Mouse (Mus musculus) embryonic facial prominence, embryonic 11.5 days (tissue): ENCODE measurements at regions not wholly inside any gene's neighbourhood (a gene's known extent, or its start where the extent isn't known, plus 50 kb on each side); places are given as distances from the start of the nearest gene placed in this dataset.

Experiments used
- ATAC-seq: fragments of 200-750 bp; cut with Nextera tagmentation; replicated peaks from 2 replicates; pipeline ENCODE4 v1.8.0; 2017; ENCODE audit warnings: low read depth; ENCODE audit not compliant: insufficient number of reproducible peaks, low FRiP score, low TSS enrichment
- DNase-seq: peaks from one replicate; pipeline ENCODE4 v3.0.0-alpha.2; 2015; ENCODE audit warnings: low spot score
- H3K27ac ChIP-seq: fragments of 300-500 bp; sonication (generic); replicated peaks from 2 replicates; pipeline ENCODE4 v1.5.1; 2014; ENCODE audit warnings: mild to moderate bottlenecking, low read depth, low read length, control low read depth
- H3K27me3 ChIP-seq: fragments of 300-500 bp; sonication (generic); 2 replicates; pipeline ENCODE4 v1.6.1; 2014; ENCODE audit warnings: mild to moderate bottlenecking, low read length, moderate library complexity, mixed read lengths; ENCODE audit not compliant: control insufficient read depth, insufficient read depth
- H3K36me3 ChIP-seq: fragments of 300-500 bp; sonication (generic); replicated peaks from 2 replicates; pipeline ENCODE4 v1.6.1; 2014; ENCODE audit warnings: low read depth, mild to moderate bottlenecking, low read length, moderate library complexity, mixed read lengths; ENCODE audit not compliant: control insufficient read depth, insufficient read depth
- H3K4me1 ChIP-seq: fragments of 300-500 bp; sonication (generic); 2 replicates; pipeline ENCODE4 v1.6.1; 2014; ENCODE audit warnings: low read length, mixed read lengths; ENCODE audit not compliant: control insufficient read depth, insufficient read depth
- H3K4me2 ChIP-seq: fragments of 300-500 bp; sonication (generic); 2 replicates; pipeline ENCODE4 v1.6.1; 2014; ENCODE audit warnings: low read depth, mild to moderate bottlenecking, control low read depth, low read length, moderate library complexity
- H3K4me3 ChIP-seq: fragments of 300-500 bp; sonication (generic); 2 replicates; pipeline ENCODE4 v1.5.1; 2014; ENCODE audit warnings: low read depth, low read length, control low read depth
- H3K9ac ChIP-seq: fragments of 300-500 bp; sonication (generic); replicated peaks from 2 replicates; pipeline ENCODE4 v1.6.1; 2014; ENCODE audit warnings: mild to moderate bottlenecking, control low read depth, low read length
- H3K9me3 ChIP-seq: fragments of 300-500 bp; sonication (generic); replicated peaks from 2 replicates; pipeline ENCODE4 v1.6.1; 2016; ENCODE audit warnings: mild to moderate bottlenecking, low read length, inconsistent platforms, mixed read lengths; ENCODE audit not compliant: control insufficient read depth
- WGBS: fragments of 180-500 bp; shearing (Covaris S2); extraction: QIAGEN DNeasy Blood & Tissue Kit; methylation state at CpG from one replicate; pipeline ENCODE4 v1.1.7; 2014; 5-methylcytosine and 5-hydroxymethylcytosine counted together

- DNase-seq (no peak), ATAC-seq (no peak)
- no peaks in the 10 kb centered on the region for H3K27me3 ChIP-seq
- H3K9ac ChIP-seq = no peak overlapping the region
- H3K4me2 ChIP-seq = no peak overlapping the region
- no peak overlapping the region for H3K27ac ChIP-seq
- H3K4me1 ChIP-seq = no peaks in the 10 kb centered on the region
- H3K36me3 ChIP-seq = no peaks in the 10 kb centered on the region
- H3K4me3 ChIP-seq = no peak overlapping the region
- H3K9me3 ChIP-seq = no peaks in the 10 kb centered on the region
- 85% methylated on average over 2 of the region's 2 CpGs for WGBS
Measured at GRCm38 (mm10) chr9:87529908-87530307, 201.2 kb downstream of the Tbx18 start.

GRCm38 (mm10) chr9:87524890-87525684 lies 206.0 kb downstream of the Tbx18 start:
- H3K4me2 ChIP-seq = no peak overlapping the region
- no peak overlapping the region for H3K4me3 ChIP-seq
- no peak for DNase-seq
- H3K27ac ChIP-seq = no peak overlapping the region
- no peaks in the 10 kb centered on the region for H3K9me3 ChIP-seq
- H3K27me3 ChIP-seq = no peaks in the 10 kb centered on the region
- whole genome bisulfite sequencing = 86% methylated on average over 5 of the region's 5 CpGs
- ATAC-seq = no peak
- no peaks in the 10 kb centered on the region for H3K36me3 ChIP-seq
- H3K4me1 ChIP-seq = no peaks in the 10 kb centered on the region
- no peak overlapping the region for H3K9ac ChIP-seq

- Histone ChIP-seq H3K4me3 (no peak overlapping the region), H3K27me3 (no peaks in the 10 kb centered on the region), H3K27ac (no peak overlapping the region), H3K9me3 (no peaks in the 10 kb centered on the region), H3K9ac (no peak overlapping the region), H3K4me2 (no peak overlapping the region), H3K4me1 (no peaks in the 10 kb centered on the region), H3K36me3 (no peaks in the 10 kb centered on the region)
- no peak for DNase-seq
- ATAC-seq = no peak
- WGBS = 67% methylated on average over 4 of the region's 4 CpGs
Measured at GRCm38 (mm10) chr9:87510683-87511082, 220.4 kb downstream of the Tbx18 start.

GRCm38 (mm10) chr9:87504673-87505385 lies 226.2 kb downstream of the Tbx18 start:
- Histone ChIP-seq H3K9ac (no peak overlapping the region), H3K4me3 (no peak overlapping the region), H3K4me1 (no peaks in the 10 kb centered on the region), H3K27ac (no peak overlapping the region), H3K4me2 (no peak overlapping the region), H3K27me3 (no peaks in the 10 kb centered on the region), H3K9me3 (no peaks in the 10 kb centered on the region), H3K36me3 (no peaks in the 10 kb centered on the region)
- ATAC-seq (no peak), DNase-seq (no peak)
- WGBS = 65% methylated on average over 10 of the region's 10 CpGs

- no peak overlapping the region for H3K27ac ChIP-seq
- no peak for DNase-seq
- no peak overlapping the region for H3K4me2 ChIP-seq
- no peaks in the 10 kb centered on the region for H3K4me1 ChIP-seq
- H3K4me3 ChIP-seq = no peak overlapping the region
- no peak overlapping the region for H3K9ac ChIP-seq
- no peaks in the 10 kb centered on the region for H3K27me3 ChIP-seq
- no peaks in the 10 kb centered on the region for H3K36me3 ChIP-seq
- no peak for ATAC-seq
- H3K9me3 ChIP-seq = no peaks in the 10 kb centered on the region
- 83% methylated on average over 3 of the region's 3 CpGs for WGBS
Measured at GRCm38 (mm10) chr9:87464141-87464540, 208.8 kb upstream of the Cep162 start.

- H3K27me3 ChIP-seq = no peaks in the 10 kb centered on the region
- H3K4me2 ChIP-seq = no peak overlapping the region
- ATAC-seq (no peak), DNase-seq (no peak)
- no peaks in the 10 kb centered on the region for H3K4me1 ChIP-seq
- 71% methylated on average over 2 of the region's 2 CpGs for WGBS
- no peaks in the 10 kb centered on the region for H3K36me3 ChIP-seq
- no peak overlapping the region for H3K9ac ChIP-seq
- H3K27ac ChIP-seq = no peak overlapping the region
- no peaks in the 10 kb centered on the region for H3K9me3 ChIP-seq
- no peak overlapping the region for H3K4me3 ChIP-seq
Measured at GRCm38 (mm10) chr9:87453261-87453660, 197.9 kb upstream of the Cep162 start.

GRCm38 (mm10) chr9:87452571-87452970 lies 197.2 kb upstream of the Cep162 start:
- 73% methylated on average over 2 of the region's 2 CpGs for WGBS
- Histone ChIP-seq H3K36me3 (no peaks in the 10 kb centered on the region), H3K9ac (no peak overlapping the region), H3K4me3 (no peak overlapping the region), H3K4me1 (no peaks in the 10 kb centered on the region), H3K4me2 (no peak overlapping the region), H3K27me3 (no peaks in the 10 kb centered on the region), H3K9me3 (no peaks in the 10 kb centered on the region), H3K27ac (no peak overlapping the region)
- no peak for ATAC-seq
- no peak for DNase-seq
